Comparison of ENCODE assay signal across 8 mouse cellular contexts in genomic region chr2:173019322-173019721, GRCm38 (mm10). TPM values are rescaled to one million over a fixed set of nuclear protein-coding genes. Genes with fewer than 3 reads are reported as not detected.
DNase-seq lines count a peak whose midpoint lies in the region; ATAC-seq and TF ChIP-seq lines count a peak whose summit lies in the region.

No protein-coding gene starts in this region.

- H3K9me3 ChIP-seq in intestine, embryonic 16.5 days (ENCODE audit: control insufficient read depth, low read length) = no peaks in the 10 kb centered on the region
- H3K9me3 ChIP-seq in neural tube, embryonic 14.5 days (ENCODE audit: control insufficient read depth, low read length) = no peaks in the 10 kb centered on the region

- H3K9ac ChIP-seq in intestine, embryonic 16.5 days (ENCODE audit: low read depth, low read length) = peak overlapping the region; percentile 66
- H3K9ac ChIP-seq in neural tube, embryonic 14.5 days (replicated peaks; ENCODE audit: low read depth, low read length) = no peak overlapping the region

- no peaks in the 10 kb centered on the region for H3K27me3 ChIP-seq in intestine, embryonic 16.5 days (replicated peaks; ENCODE audit: control insufficient read depth, insufficient read depth, low read length)
- no peaks in the 10 kb centered on the region for H3K27me3 ChIP-seq in neural tube, embryonic 14.5 days (ENCODE audit: control insufficient read depth, insufficient read depth, low read length)

- peak overlapping the region; percentile 53 for H3K4me3 ChIP-seq in lung, adult 2 months (replicated peaks; ENCODE audit: extremely low read depth, low read depth, low read length)
- H3K4me3 ChIP-seq in intestine, embryonic 16.5 days (ENCODE audit: low read length) = peak overlapping the region; percentile 48
- peak overlapping the region; percentile 28; the same call in 1 of the 2 replicates for H3K4me3 ChIP-seq in neural tube, embryonic 14.5 days (ENCODE audit: low read depth, low read length)

- TF ChIP-seq POLR2A in lung, adult 2 months (IDR thresholded peaks at IDR 0.05; ENCODE audit: borderline replicate concordance, extremely low read depth, low read depth, low read length) = no peak

- no peak for TF ChIP-seq CTCF in lung, adult 2 months (IDR thresholded peaks at IDR 0.05; ENCODE audit: insufficient read depth, low read length)

- H3K27ac ChIP-seq in intestine, embryonic 16.5 days (ENCODE audit: low read length) = no peak overlapping the region
- H3K27ac ChIP-seq in neural tube, embryonic 14.5 days (ENCODE audit: low read depth, low read length) = no peak overlapping the region

- H3K36me3 ChIP-seq in intestine, embryonic 16.5 days (ENCODE audit: control insufficient read depth, insufficient read depth, low read length) = peaks cover 5% of the 10 kb centered on the region; the same call in 1 of the 2 replicates
- H3K36me3 ChIP-seq in neural tube, embryonic 14.5 days (ENCODE audit: control insufficient read depth, insufficient read depth, low read length) = peaks cover 15% of the 10 kb centered on the region

- H3K4me2 ChIP-seq in intestine, embryonic 16.5 days (ENCODE audit: low read depth, low read length) = peak overlapping the region; percentile 78
- H3K4me2 ChIP-seq in neural tube, embryonic 14.5 days (ENCODE audit: low read depth, low read length) = peak overlapping the region; percentile 85

- intact Hi-C loops in left cerebral cortex, postnatal 36 days (cut with DNase I) = no loop called here

- WGBS in lung, adult 2 months = 17% methylated on average over 9 of the region's 9 CpGs
- WGBS in intestine, embryonic 16.5 days = 21% methylated on average over 9 of the region's 9 CpGs
- WGBS in neural tube, embryonic 14.5 days = 10% methylated on average over 9 of the region's 9 CpGs

- DNase-seq in lung, adult 2 months = no peak
- no peak for DNase-seq in lung, postnatal 14 days
- peak; percentile 46 for DNase-seq in embryo, embryonic 10.5 days (ENCODE audit: low spot score)
- DNase-seq in left cerebral cortex, postnatal 36 days (ENCODE audit: low spot score in 2 of 2) = no peak
- DNase-seq in right cerebral cortex, postnatal 10 days (ENCODE audit: low spot score in 2 of 2) = no peak
- no peak for DNase-seq in yolk sac, embryonic 10.5 days (ENCODE audit: low spot score)

- H3K4me1 ChIP-seq in lung, adult 2 months (ENCODE audit: control insufficient read depth, insufficient read depth, low read length) = peaks cover 11% of the 10 kb centered on the region
- peaks cover 31% of the 10 kb centered on the region for H3K4me1 ChIP-seq in intestine, embryonic 16.5 days (ENCODE audit: control insufficient read depth, insufficient read depth, low read length)
- H3K4me1 ChIP-seq in neural tube, embryonic 14.5 days (ENCODE audit: control insufficient read depth, insufficient read depth, low read length) = peaks cover 18% of the 10 kb centered on the region

- peak; percentile 0; the same call in 1 of the 2 replicates for ATAC-seq in intestine, embryonic 16.5 days
- no peak for ATAC-seq in neural tube, embryonic 14.5 days (ENCODE audit: low read depth)

RNA-seq across cellular contexts. Expression of gene Rbm38, which starts 1.0 kb away (rescaled TPM):
- polyA plus RNA-seq in lung, adult 2 months (2012; rRNA removed) = 89.5 and 92.5 TPM in 2 replicates
- polyA plus RNA-seq in intestine, embryonic 16.5 days (2015; fragmentation: Nextera tagmentation; extraction: Ambion mirVana) = 62.6 and 64.6 TPM in 2 replicates
- polyA plus RNA-seq in neural tube, embryonic 14.5 days (2014; fragmentation: Nextera tagmentation; extraction: Ambion mirVana) = 11.9 and 13.3 TPM in 2 replicates
- total RNA-seq in left cerebral cortex, postnatal 36 days (2021) = 1 to 10 TPM; 3.0 to 3.6 TPM

RNA-seq across cellular contexts. Expression of gene Rae1, which starts 19.4 kb away (rescaled TPM):
- polyA plus RNA-seq in lung, adult 2 months (2012; rRNA removed) = 40.2 and 46.8 TPM in 2 replicates
- 110 and 117 TPM in 2 replicates for polyA plus RNA-seq in intestine, embryonic 16.5 days (2015; fragmentation: Nextera tagmentation; extraction: Ambion mirVana)
- polyA plus RNA-seq in neural tube, embryonic 14.5 days (2014; fragmentation: Nextera tagmentation; extraction: Ambion mirVana) = 108 and 118 TPM in 2 replicates
- 10 to 100 TPM; 57.9 to 58.8 TPM for total RNA-seq in left cerebral cortex, postnatal 36 days (2021)

RNA-seq across cellular contexts. Expression of gene Spo11, which starts 41.8 kb away (rescaled TPM):
- polyA plus RNA-seq in lung, adult 2 months (2012; rRNA removed) = 0.14 and 0.15 TPM in 2 replicates
- polyA plus RNA-seq in intestine, embryonic 16.5 days (2015; fragmentation: Nextera tagmentation; extraction: Ambion mirVana) = 0.04 and 0.11 TPM in 2 replicates
- polyA plus RNA-seq in neural tube, embryonic 14.5 days (2014; fragmentation: Nextera tagmentation; extraction: Ambion mirVana) = 0.09 and 0.45 TPM in 2 replicates
- total RNA-seq in left cerebral cortex, postnatal 36 days (2021) = under 1 TPM; 0.17 to 0.70 TPM
